Mouse (Mus musculus): ENCODE results near the gene Brip1. TPM values are rescaled to one million over a fixed set of nuclear protein-coding genes. Genes with fewer than 3 reads are reported as not detected.

Gene Brip1
- polyA plus RNA-seq, 1 experiment from 2014 or later, result 17.0 TPM

- H3K36me3 ChIP-seq (ENCODE audit: insufficient read depth), result peaks cover 9% of the 10 kb centered on the region; the same call in 1 of the 2 replicates
- no peak overlapping the region for H3K4me3 ChIP-seq (ENCODE audit: low read depth, low read length)
- no peak for TF ChIP-seq CTCF (IDR thresholded peaks at IDR 0.05; ENCODE audit: low read depth)
- H3K27me3 ChIP-seq (ENCODE audit: insufficient read depth, low read length), result no peaks in the 10 kb centered on the region
- 78% methylated on average over 7 of the region's 7 CpGs for WGBS
- DNase-seq (no peak), ATAC-seq (ENCODE audit: insufficient read depth) (no peak)
- no peak overlapping the region for H3K4me2 ChIP-seq
- H3K9me3 ChIP-seq (ENCODE audit: low read depth, low read length), result no peaks in the 10 kb centered on the region
- H3K27ac ChIP-seq (ENCODE audit: low read depth), result no peak overlapping the region
- H3K9ac ChIP-seq, result no peak overlapping the region
- H3K4me1 ChIP-seq (ENCODE audit: insufficient read depth), result no peaks in the 10 kb centered on the region
Observed at GRCm38 (mm10) chr11:86076966-86077365, 124.0 kb downstream of the Brip1 start.

GRCm38 (mm10) chr11:86076403-86076802 is 124.6 kb downstream of the Brip1 start:
- no peak overlapping the region for H3K27ac ChIP-seq (ENCODE audit: low read depth)
- ATAC-seq (ENCODE audit: insufficient read depth), result no peak
- DNase-seq, result no peak
- TF ChIP-seq CTCF (IDR thresholded peaks at IDR 0.05; ENCODE audit: low read depth), result no peak
- H3K4me2 ChIP-seq, result no peak overlapping the region
- no peaks in the 10 kb centered on the region for H3K27me3 ChIP-seq (ENCODE audit: insufficient read depth, low read length)
- no peak overlapping the region for H3K4me3 ChIP-seq (ENCODE audit: low read depth, low read length)
- no peak overlapping the region for H3K9ac ChIP-seq
- no peaks in the 10 kb centered on the region for H3K9me3 ChIP-seq (ENCODE audit: low read depth, low read length)
- H3K36me3 ChIP-seq (ENCODE audit: insufficient read depth), result peaks cover 9% of the 10 kb centered on the region; the same call in 1 of the 2 replicates
- H3K4me1 ChIP-seq (ENCODE audit: insufficient read depth), result no peaks in the 10 kb centered on the region
- 87% methylated on average over 5 of the region's 5 CpGs for WGBS

- Histone ChIP-seq H3K9ac (no peak overlapping the region), H3K4me1 (ENCODE audit: insufficient read depth) (no peaks in the 10 kb centered on the region), H3K4me3 (ENCODE audit: low read depth, low read length) (no peak overlapping the region), H3K27ac (ENCODE audit: low read depth) (no peak overlapping the region), H3K4me2 (no peak overlapping the region), H3K27me3 (ENCODE audit: insufficient read depth, low read length) (no peaks in the 10 kb centered on the region), H3K9me3 (ENCODE audit: low read depth, low read length) (no peaks in the 10 kb centered on the region), H3K36me3 (ENCODE audit: insufficient read depth) (peaks cover 9% of the 10 kb centered on the region; the same call in 1 of the 2 replicates)
- DNase-seq (no peak), ATAC-seq (ENCODE audit: insufficient read depth) (no peak)
- peak; percentile 36; the same call in 1 of the 2 replicates for TF ChIP-seq CTCF (IDR thresholded peaks at IDR 0.05; ENCODE audit: low read depth)
- WGBS, result 75% methylated on average over 1 of the region's 1 CpGs
Observed at GRCm38 (mm10) chr11:86075371-86075770, 125.6 kb downstream of the Brip1 start.

DNA sequence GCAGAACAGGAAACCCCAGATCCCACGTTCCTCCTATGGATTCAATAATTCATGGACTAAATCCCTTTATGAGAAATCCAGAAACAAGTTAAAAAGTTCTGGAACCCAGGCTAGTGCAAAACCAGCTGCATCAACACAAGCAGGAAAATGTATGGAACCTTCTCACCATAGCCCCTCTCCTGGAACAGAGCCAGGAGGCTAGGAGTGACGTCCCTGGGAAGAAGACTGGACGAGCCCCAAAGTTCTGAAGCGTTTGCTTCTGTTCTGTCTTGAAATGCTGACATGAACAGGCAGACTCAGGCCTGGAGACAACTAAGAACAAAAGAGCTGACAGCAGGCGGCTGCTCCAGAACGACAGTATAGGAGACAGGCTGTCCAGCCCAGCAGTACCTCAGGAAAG is 132.3 kb downstream of the Brip1 start:
- no peak overlapping the region for H3K4me3 ChIP-seq (ENCODE audit: low read depth, low read length)
- ATAC-seq (ENCODE audit: insufficient read depth) (no peak; the same call in 1 of the 2 replicates), DNase-seq (peak; percentile 67)
- H3K27ac ChIP-seq (ENCODE audit: low read depth), result no peak overlapping the region
- no peaks in the 10 kb centered on the region for H3K36me3 ChIP-seq (ENCODE audit: insufficient read depth)
- no peaks in the 10 kb centered on the region for H3K4me1 ChIP-seq (ENCODE audit: insufficient read depth)
- H3K27me3 ChIP-seq (ENCODE audit: insufficient read depth, low read length), result no peaks in the 10 kb centered on the region
- no peak overlapping the region for H3K4me2 ChIP-seq
- H3K9me3 ChIP-seq (ENCODE audit: low read depth, low read length), result no peaks in the 10 kb centered on the region
- 38% methylated on average over 6 of the region's 6 CpGs for WGBS
- H3K9ac ChIP-seq, result no peak overlapping the region
- no peak for TF ChIP-seq CTCF (IDR thresholded peaks at IDR 0.05; ENCODE audit: low read depth)

GRCm38 (mm10) chr11:86067154-86067553 is 133.8 kb downstream of the Brip1 start:
- Histone ChIP-seq H3K27ac (ENCODE audit: low read depth) (no peak overlapping the region), H3K4me3 (ENCODE audit: low read depth, low read length) (no peak overlapping the region), H3K9ac (no peak overlapping the region), H3K27me3 (ENCODE audit: insufficient read depth, low read length) (no peaks in the 10 kb centered on the region), H3K9me3 (ENCODE audit: low read depth, low read length) (no peaks in the 10 kb centered on the region), H3K4me2 (no peak overlapping the region), H3K4me1 (ENCODE audit: insufficient read depth) (no peaks in the 10 kb centered on the region), H3K36me3 (ENCODE audit: insufficient read depth) (0 out of 2 replicates have a peak, but pooled peaks cover 3% of the 10 kb centered on the region)
- ATAC-seq (ENCODE audit: insufficient read depth) (no peak), DNase-seq (peak; percentile 76)
- WGBS, result 68% methylated on average over 8 of the region's 8 CpGs
- TF ChIP-seq CTCF (IDR thresholded peaks at IDR 0.05; ENCODE audit: low read depth), result peak; percentile 59

DNA sequence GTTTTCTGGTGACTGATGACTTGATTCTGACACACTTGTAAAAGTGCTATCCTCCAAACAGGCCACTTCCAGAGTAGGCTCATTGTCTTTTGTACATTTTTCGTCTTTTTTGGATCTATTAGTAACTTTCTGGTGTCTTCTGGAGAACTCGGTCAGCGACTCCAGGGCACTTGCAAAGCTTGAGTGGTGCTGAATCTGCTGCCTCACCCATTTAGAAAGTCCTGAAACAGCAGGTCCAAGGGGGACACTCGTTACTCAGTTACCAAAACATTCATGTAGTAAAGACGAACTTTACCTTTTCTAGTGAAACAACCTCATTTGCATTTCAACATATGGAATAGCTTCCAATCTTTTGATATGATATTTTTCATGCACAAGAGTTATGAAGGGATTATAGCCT is 136.1 kb downstream of the Brip1 start:
- Histone ChIP-seq H3K27me3 (ENCODE audit: insufficient read depth, low read length) (no peaks in the 10 kb centered on the region), H3K9ac (no peak overlapping the region), H3K4me3 (ENCODE audit: low read depth, low read length) (no peak overlapping the region), H3K9me3 (ENCODE audit: low read depth, low read length) (no peaks in the 10 kb centered on the region), H3K4me1 (ENCODE audit: insufficient read depth) (no peaks in the 10 kb centered on the region), H3K4me2 (no peak overlapping the region), H3K36me3 (ENCODE audit: insufficient read depth) (peaks cover 9% of the 10 kb centered on the region; the same call in 1 of the 2 replicates), H3K27ac (ENCODE audit: low read depth) (no peak overlapping the region)
- DNase-seq (no peak), ATAC-seq (ENCODE audit: insufficient read depth) (no peak)
- WGBS, result 86% methylated on average over 5 of the region's 5 CpGs
- no peak for TF ChIP-seq CTCF (IDR thresholded peaks at IDR 0.05; ENCODE audit: low read depth)

DNA sequence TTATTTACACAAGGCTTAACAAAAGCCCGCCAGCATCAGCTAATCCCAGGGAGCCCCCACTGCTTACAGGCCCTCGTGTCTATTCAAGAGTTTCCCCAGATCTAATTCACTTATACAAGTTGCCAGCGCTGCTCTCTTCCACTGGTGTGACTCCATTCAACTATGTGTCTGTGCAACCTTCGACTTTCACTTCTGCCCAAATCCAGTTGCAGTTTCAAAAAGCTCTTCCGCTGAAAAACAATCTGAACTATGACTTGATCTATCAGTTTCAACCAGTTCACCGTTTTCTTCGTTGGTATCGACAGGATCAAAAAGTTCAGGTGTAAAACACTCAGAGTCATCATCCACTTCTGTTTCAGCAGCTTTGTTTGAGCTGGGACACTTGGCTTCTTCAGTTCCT is 139.8 kb downstream of the Brip1 start:
- WGBS, result 87% methylated on average over 8 of the region's 8 CpGs
- TF ChIP-seq CTCF (IDR thresholded peaks at IDR 0.05; ENCODE audit: low read depth), result no peak
- Histone ChIP-seq H3K27ac (ENCODE audit: low read depth) (no peak overlapping the region), H3K4me3 (ENCODE audit: low read depth, low read length) (no peak overlapping the region), H3K9me3 (ENCODE audit: low read depth, low read length) (no peaks in the 10 kb centered on the region), H3K4me1 (ENCODE audit: insufficient read depth) (no peaks in the 10 kb centered on the region), H3K36me3 (ENCODE audit: insufficient read depth) (peaks cover 9% of the 10 kb centered on the region; the same call in 1 of the 2 replicates), H3K27me3 (ENCODE audit: insufficient read depth, low read length) (no peaks in the 10 kb centered on the region), H3K9ac (no peak overlapping the region), H3K4me2 (no peak overlapping the region)
- ATAC-seq (ENCODE audit: insufficient read depth), result no peak
- no peak for DNase-seq

- Histone ChIP-seq H3K27me3 (ENCODE audit: insufficient read depth, low read length) (no peaks in the 10 kb centered on the region), H3K9ac (no peak overlapping the region), H3K9me3 (ENCODE audit: low read depth, low read length) (no peaks in the 10 kb centered on the region), H3K36me3 (ENCODE audit: insufficient read depth) (peaks cover 9% of the 10 kb centered on the region; the same call in 1 of the 2 replicates), H3K27ac (ENCODE audit: low read depth) (no peak overlapping the region), H3K4me3 (ENCODE audit: low read depth, low read length) (no peak overlapping the region), H3K4me2 (no peak overlapping the region), H3K4me1 (ENCODE audit: insufficient read depth) (no peaks in the 10 kb centered on the region)
- no peak for TF ChIP-seq CTCF (IDR thresholded peaks at IDR 0.05; ENCODE audit: low read depth)
- DNase-seq, result peak; percentile 23
- ATAC-seq (ENCODE audit: insufficient read depth), result no peak
- WGBS, result 51% methylated on average over 4 of the region's 4 CpGs
Observed at GRCm38 (mm10) chr11:86059123-86059522, 141.9 kb downstream of the Brip1 start.
